Mouse (Mus musculus) ES-E14 (cell line): Measurements from ENCODE around the gene Nrcam. TPM values are rescaled to one million over a fixed set of nuclear protein-coding genes. Genes with fewer than 3 reads are reported as not detected.
A peak's percentile ranks its signal among the peaks of the same experiment; 100 is the strongest.

ENCODE experiments used
- DNase-seq: peaks from one replicate; pipeline ENCODE4 v3.0.0-alpha.2; 2013; ENCODE audit warnings: low read depth, low spot score
- H3K27ac ChIP-seq: 2 replicates; pipeline ENCODE4 v1.5.1; 2012; ENCODE audit warnings: low read depth, mild to moderate bottlenecking, low read length, moderate library complexity, mixed read lengths; ENCODE audit not compliant: poor library complexity, insufficient read depth, severe bottlenecking
- H3K36me3 ChIP-seq: 2 replicates; pipeline ENCODE4 v1.6.1; 2012; ENCODE audit warnings: mild to moderate bottlenecking, low read length, moderate library complexity, mixed read lengths; ENCODE audit not compliant: control insufficient read depth, poor library complexity, insufficient read depth, severe bottlenecking
- H3K4me1 ChIP-seq, 2 experiments: fragments of 150-350 bp in 1 of 2; sonication (generic) in 1 of 2; 2 replicates each; pipeline ENCODE4 v1.6.1; 2012; ENCODE audit warnings: low read length in 2 of 2, mild to moderate bottlenecking in 1 of 2, mixed read lengths in 1 of 2; ENCODE audit not compliant: control insufficient read depth in 2 of 2, insufficient read depth in 2 of 2, poor library complexity in 1 of 2
- H3K4me3 ChIP-seq, 2 experiments: fragments of 150-350 bp in 1 of 2; sonication (generic) in 1 of 2; 2 replicates each; pipeline ENCODE4 v1.5.1; 2012; ENCODE audit warnings: low read length in 2 of 2, low read depth in 1 of 2, mild to moderate bottlenecking in 1 of 2, mixed read lengths in 1 of 2; ENCODE audit not compliant: insufficient read depth in 1 of 2, poor library complexity in 1 of 2, severe bottlenecking in 1 of 2
- H3K9ac ChIP-seq: 2 replicates; pipeline ENCODE4 v1.6.1; 2012; ENCODE audit warnings: low read depth, mild to moderate bottlenecking, low read length, mixed read lengths; ENCODE audit not compliant: poor library complexity, insufficient read depth, severe bottlenecking
- H3K9me3 ChIP-seq: fragments of 150-350 bp; sonication (generic); 2 replicates; pipeline ENCODE4 v1.6.1; 2012; ENCODE audit warnings: low read depth, mild to moderate bottlenecking, low read length; ENCODE audit not compliant: control insufficient read depth, insufficient read depth
- CHD2 ChIP-seq: IDR thresholded peaks from 2 replicates; pipeline ENCODE4 v1.6.1; 2014; ENCODE audit warnings: mild to moderate bottlenecking, low read depth, low read length, inconsistent platforms
- HCFC1 ChIP-seq: IDR thresholded peaks from 2 replicates; pipeline ENCODE4 v1.6.1; 2012; ENCODE audit warnings: low read length, inconsistent platforms, borderline replicate concordance; ENCODE audit not compliant: insufficient read depth
- MAFK ChIP-seq: IDR thresholded peaks from 2 replicates; pipeline ENCODE4 v1.6.1; 2014; ENCODE audit warnings: mild to moderate bottlenecking, low read depth, low read length, inconsistent platforms; ENCODE audit not compliant: insufficient read depth
- ZC3H11A ChIP-seq: IDR thresholded peaks from 2 replicates; pipeline ENCODE4 v1.6.1; 2012; ENCODE audit warnings: low read depth, mild to moderate bottlenecking, inconsistent platforms, low read length, borderline replicate concordance
- ZNF384 ChIP-seq: IDR thresholded peaks from 2 replicates; pipeline ENCODE4 v1.6.1; 2012; ENCODE audit warnings: low read depth, low read length, inconsistent platforms
- in situ Hi-C, 2 experiments: fragments of 600-800 bp; cut with MboI; formaldehyde crosslinking; loops; one replicate each; pipeline ENCODE4 v1.15.1; 2025; ENCODE audit warnings: low sequenced_read_pairs in 2 of 2, inconsistent platforms in 1 of 2; ENCODE audit not compliant: unreplicated experiment in 2 of 2
- total RNA-seq: library from RNA; depleted of rRNA; stranded (reverse); fragments of 300-350 nt; gene quantifications from 2 replicates; pipeline ENCODE4 v1.2.3, GENCODE M21; 2012

Nrcam gene
- total RNA-seq, 1 experiment = 2.9 TPM

DNA sequence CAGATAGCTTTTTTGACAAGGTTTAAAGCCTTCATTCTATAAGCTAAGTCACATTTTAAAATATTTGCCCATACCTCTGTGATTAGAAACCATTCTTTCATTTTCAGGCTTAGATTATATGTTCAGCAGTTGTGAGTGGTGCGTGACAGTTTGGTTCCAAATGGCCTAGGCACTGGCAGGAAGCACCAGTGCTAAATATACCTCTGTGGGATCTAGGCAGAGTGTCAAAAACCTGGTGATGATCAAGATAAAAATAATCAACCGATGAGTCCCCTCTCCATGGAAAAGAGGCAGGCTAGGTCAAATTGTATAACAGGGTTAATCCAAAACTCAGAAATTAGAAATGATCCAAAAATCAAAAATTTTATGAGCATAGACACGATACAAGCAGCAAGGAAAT lies 82.3 kb downstream of the Nrcam start:
- H3K4me1 ChIP-seq = no peaks in the 10 kb centered on the region
- no peak overlapping the region for H3K9ac ChIP-seq
- H3K4me3 ChIP-seq = no peak overlapping the region
- no peak overlapping the region for H3K27ac ChIP-seq
- no peaks in the 10 kb centered on the region for H3K9me3 ChIP-seq
- no peak for TF ChIP-seq ZNF384
- TF ChIP-seq ZC3H11A = no peak
- TF ChIP-seq CHD2 = no peak
- TF ChIP-seq MAFK = no peak
- TF ChIP-seq HCFC1 = no peak
- DNase-seq = no peak
- in situ Hi-C loops = no loop called here
- no peaks in the 10 kb centered on the region for H3K36me3 ChIP-seq

GRCm38 (mm10) chr12:44422154-44422866 lies 93.6 kb downstream of the Nrcam start:
- Histone ChIP-seq H3K9ac (no peak overlapping the region), H3K4me3 (no peak overlapping the region), H3K36me3 (no peaks in the 10 kb centered on the region), H3K4me1 (no peaks in the 10 kb centered on the region), H3K9me3 (no peaks in the 10 kb centered on the region), H3K27ac (no peak overlapping the region)
- in situ Hi-C loops = no loop called here
- TF ChIP-seq HCFC1 (no peak), ZC3H11A (no peak)
- DNase-seq = no peak

DNA sequence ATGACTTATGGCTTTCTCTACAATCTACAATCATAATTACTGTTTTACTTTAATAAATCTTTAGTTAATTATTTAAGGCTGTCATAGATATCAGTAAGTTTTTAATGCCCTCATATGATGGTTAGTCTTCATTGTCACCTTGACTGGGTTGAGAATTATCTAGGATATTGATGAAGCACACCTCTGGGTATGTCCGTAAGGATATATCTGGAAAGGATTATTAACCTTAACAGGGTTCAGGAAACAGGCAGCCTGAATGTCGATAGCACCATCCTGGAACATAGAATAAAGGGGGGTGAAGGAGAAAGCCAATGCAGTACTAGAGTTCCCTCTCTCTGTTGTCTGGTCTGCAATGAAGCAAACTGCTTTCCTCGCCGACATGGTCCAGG lies 94.2 kb downstream of the Nrcam start:
- no peak for DNase-seq

GRCm38 (mm10) chr12:44424011-44424410 lies 95.3 kb downstream of the Nrcam start:
- H3K9ac ChIP-seq = no peak overlapping the region
- TF ChIP-seq MAFK (no peak), HCFC1 (no peak), CHD2 (no peak), ZC3H11A (no peak), ZNF384 (no peak)
- no peak for DNase-seq
- no peak overlapping the region for H3K27ac ChIP-seq
- H3K4me3 ChIP-seq = no peak overlapping the region
- no peaks in the 10 kb centered on the region for H3K4me1 ChIP-seq
- no peaks in the 10 kb centered on the region for H3K9me3 ChIP-seq
- H3K36me3 ChIP-seq = no peaks in the 10 kb centered on the region
- in situ Hi-C loops = no loop called here

More for the DNA sequence above, 94.2 kb downstream of the Nrcam start:
- no peak overlapping the region for H3K9ac ChIP-seq
- no peaks in the 10 kb centered on the region for H3K9me3 ChIP-seq
- no peak overlapping the region for H3K27ac ChIP-seq
- TF ChIP-seq MAFK (no peak), ZNF384 (no peak), HCFC1 (no peak), CHD2 (no peak), ZC3H11A (no peak)
- H3K36me3 ChIP-seq = no peaks in the 10 kb centered on the region
- in situ Hi-C loops = no loop called here
- no peaks in the 10 kb centered on the region for H3K4me1 ChIP-seq
- no peak overlapping the region for H3K4me3 ChIP-seq

DNA sequence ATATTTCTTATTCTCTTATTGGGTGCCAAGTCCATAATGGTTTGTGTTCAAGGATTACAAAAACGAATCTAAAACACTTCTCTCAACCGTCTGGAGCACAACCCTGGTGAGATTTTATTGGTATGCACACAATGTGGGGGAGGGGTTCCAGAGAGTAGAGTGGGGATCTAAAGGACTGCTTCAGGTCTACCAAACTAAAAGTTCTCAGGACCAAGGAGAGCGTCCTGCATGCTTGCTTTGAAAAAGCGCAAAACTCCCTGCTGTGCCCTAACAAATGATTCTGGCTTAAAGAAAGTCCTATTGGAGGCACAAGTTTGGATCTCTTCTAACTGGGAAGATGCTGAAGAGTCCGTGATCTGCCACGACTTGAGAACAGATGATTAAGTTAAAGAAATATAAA lies 96.4 kb downstream of the Nrcam start:
- no peaks in the 10 kb centered on the region for H3K9me3 ChIP-seq
- in situ Hi-C loops = no loop called here
- TF ChIP-seq HCFC1 = no peak
- TF ChIP-seq ZC3H11A = no peak
- TF ChIP-seq MAFK = no peak
- TF ChIP-seq ZNF384 = 0 out of 2 replicates have a peak, but pooled peaks have one; percentile 43
- TF ChIP-seq CHD2 = no peak
- no peak overlapping the region for H3K4me3 ChIP-seq
- H3K9ac ChIP-seq = no peak overlapping the region
- DNase-seq = peak; percentile 75
- no peaks in the 10 kb centered on the region for H3K4me1 ChIP-seq
- no peaks in the 10 kb centered on the region for H3K36me3 ChIP-seq
- no peak overlapping the region for H3K27ac ChIP-seq
